ENCODE assay signal across 8 mouse cellular contexts in genomic region chr1:74361812-74362211, GRCm38 (mm10). TPM values are rescaled to one million over a fixed set of nuclear protein-coding genes. Genes with fewer than 3 reads are reported as not detected.
DNase-seq lines count a peak whose midpoint lies in the region; ATAC-seq and TF ChIP-seq lines count a peak whose summit lies in the region.

TSS of gene Catip (plus strand) at chr1:74362108.

- peaks cover 47% of the 10 kb centered on the region for H3K4me1 ChIP-seq in E14TG2a.4 (replicated peaks; ENCODE audit: low read depth, low read length)
- 0 out of 2 replicates have a peak, but pooled peaks cover 2% of the 10 kb centered on the region for H3K4me1 ChIP-seq in heart, embryonic 11.5 days (ENCODE audit: control insufficient read depth, insufficient read depth, low read length)
- no peaks in the 10 kb centered on the region for H3K4me1 ChIP-seq in kidney, embryonic 14.5 days (ENCODE audit: control insufficient read depth, insufficient read depth, low read length)
- peaks cover 16% of the 10 kb centered on the region for H3K4me1 ChIP-seq in limb, embryonic 12.5 days (replicated peaks)
- H3K4me1 ChIP-seq in midbrain, postnatal 0 days (ENCODE audit: insufficient read depth, low read length): no peaks in the 10 kb centered on the region
- no peaks in the 10 kb centered on the region for H3K4me1 ChIP-seq in stomach, embryonic 15.5 days

- no peak within 1 kb of the TSS for H3K27ac ChIP-seq in heart, embryonic 11.5 days (ENCODE audit: low read depth, low read length)
- no peak within 1 kb of the TSS for H3K27ac ChIP-seq in kidney, embryonic 14.5 days (ENCODE audit: low read depth, low read length)
- peak within 1 kb of the TSS; percentile 77 for H3K27ac ChIP-seq in limb, embryonic 12.5 days
- H3K27ac ChIP-seq in midbrain, postnatal 0 days (ENCODE audit: low read depth, low read length): no peak within 1 kb of the TSS
- no peak within 1 kb of the TSS for H3K27ac ChIP-seq in stomach, embryonic 15.5 days

- peak within 1 kb of the TSS; percentile 23 for H3K4me3 ChIP-seq in E14TG2a.4 (replicated peaks; ENCODE audit: low read length)
- no peak within 1 kb of the TSS for H3K4me3 ChIP-seq in heart, embryonic 11.5 days (ENCODE audit: low read depth, low read length)
- H3K4me3 ChIP-seq in kidney, embryonic 14.5 days (ENCODE audit: low read length): no peak within 1 kb of the TSS
- H3K4me3 ChIP-seq in limb, embryonic 12.5 days (replicated peaks): peak within 1 kb of the TSS; percentile 7; the same call in 1 of the 2 replicates
- no peak within 1 kb of the TSS for H3K4me3 ChIP-seq in midbrain, postnatal 0 days (ENCODE audit: low read depth, low read length)
- H3K4me3 ChIP-seq in stomach, embryonic 15.5 days (replicated peaks): no peak within 1 kb of the TSS

- 8% methylated on average over 2 of the region's 2 CpGs for WGBS in heart, embryonic 11.5 days (ENCODE audit: insufficient replicate concordance)
- 0% methylated on average over 2 of the region's 2 CpGs for WGBS in kidney, embryonic 14.5 days
- WGBS in limb, embryonic 12.5 days: 0% methylated on average over 2 of the region's 2 CpGs
- WGBS in midbrain, postnatal 0 days: 3% methylated on average over 2 of the region's 2 CpGs
- 0% methylated on average over 2 of the region's 2 CpGs for WGBS in stomach, embryonic 15.5 days

- no peaks in the 10 kb centered on the region for H3K9me3 ChIP-seq in E14TG2a.4 (ENCODE audit: low read length)
- H3K9me3 ChIP-seq in heart, embryonic 11.5 days (replicated peaks; ENCODE audit: control insufficient read depth, low read length): no peaks in the 10 kb centered on the region
- H3K9me3 ChIP-seq in kidney, embryonic 14.5 days (ENCODE audit: control insufficient read depth, low read length): no peaks in the 10 kb centered on the region
- H3K9me3 ChIP-seq in limb, embryonic 12.5 days: no peaks in the 10 kb centered on the region
- H3K9me3 ChIP-seq in midbrain, postnatal 0 days (ENCODE audit: low read length): no peaks in the 10 kb centered on the region
- H3K9me3 ChIP-seq in stomach, embryonic 15.5 days: no peaks in the 10 kb centered on the region

- no peak for TF ChIP-seq POLR2A in brain, embryonic 14.5 days (IDR thresholded peaks at IDR 0.05; ENCODE audit: borderline replicate concordance, extremely low read depth, insufficient read depth, insufficient read length, poor library complexity, severe bottlenecking)

- 0 out of 2 replicates have a peak within 1 kb of the TSS, but pooled peaks have one; percentile 1 for H3K4me2 ChIP-seq in heart, embryonic 11.5 days
- H3K4me2 ChIP-seq in kidney, embryonic 14.5 days (replicated peaks; ENCODE audit: low read depth, low read length): no peak within 1 kb of the TSS
- H3K4me2 ChIP-seq in limb, embryonic 12.5 days: peak within 1 kb of the TSS; percentile 38
- no peak within 1 kb of the TSS for H3K4me2 ChIP-seq in midbrain, postnatal 0 days (ENCODE audit: low read depth, low read length, poor library complexity, severe bottlenecking)
- H3K4me2 ChIP-seq in stomach, embryonic 15.5 days: no peak within 1 kb of the TSS

- peak; percentile 46; the same call in 1 of the 2 replicates for ATAC-seq in erythroblast, adult 5-6 weeks (replicated peaks; ENCODE audit: low FRiP score, poor library complexity, severe bottlenecking)
- ATAC-seq in heart, embryonic 11.5 days (replicated peaks; ENCODE audit: insufficient number of reproducible peaks, low FRiP score, low TSS enrichment): no peak; the same call in 1 of the 2 replicates
- peak; percentile 81 for ATAC-seq in kidney, embryonic 14.5 days (ENCODE audit: low FRiP score, low TSS enrichment)
- peak; percentile 85 for ATAC-seq in limb, embryonic 12.5 days (ENCODE audit: insufficient number of reproducible peaks, insufficient read depth, low FRiP score, low TSS enrichment, low read depth)
- peak; percentile 85 for ATAC-seq in midbrain, postnatal 0 days (ENCODE audit: low FRiP score)
- ATAC-seq in stomach, embryonic 15.5 days (ENCODE audit: insufficient read depth, low FRiP score, low read depth): peak; percentile 21; the same call in 1 of the 2 replicates

- TF ChIP-seq CTCF in E14TG2a.4 (conservative IDR thresholded peaks at IDR 0.05; ENCODE audit: low read length): peak; percentile 84
- peak; percentile 84 for TF ChIP-seq CTCF in brain, embryonic 14.5 days (IDR thresholded peaks at IDR 0.05; ENCODE audit: borderline replicate concordance, extremely low read depth, insufficient read depth, insufficient read length)
- peak; percentile 90 for TF ChIP-seq CTCF in midbrain, postnatal 0 days (IDR thresholded peaks at IDR 0.05)

- peaks cover 9% of the 10 kb centered on the region for H3K27me3 ChIP-seq in E14TG2a.4 (ENCODE audit: insufficient read depth, low read length)
- no peaks in the 10 kb centered on the region for H3K27me3 ChIP-seq in heart, embryonic 11.5 days (ENCODE audit: control insufficient read depth, insufficient read depth, low read length)
- no peaks in the 10 kb centered on the region for H3K27me3 ChIP-seq in kidney, embryonic 14.5 days (ENCODE audit: control insufficient read depth, insufficient read depth, low read length)
- H3K27me3 ChIP-seq in limb, embryonic 12.5 days: no peaks in the 10 kb centered on the region
- H3K27me3 ChIP-seq in midbrain, postnatal 0 days (ENCODE audit: insufficient read depth, low read length): no peaks in the 10 kb centered on the region; the same call in 1 of the 2 replicates
- H3K27me3 ChIP-seq in stomach, embryonic 15.5 days (replicated peaks): no peaks in the 10 kb centered on the region

- DNase-seq in brain, embryonic 14.5 days (ENCODE audit: low read depth): peak; percentile 95
- peak; percentile 94 for DNase-seq in midbrain, postnatal 0 days (ENCODE audit: low spot score)

- H3K9ac ChIP-seq in heart, embryonic 11.5 days (ENCODE audit: low read depth, low read length): no peak within 1 kb of the TSS
- 0 out of 2 replicates have a peak within 1 kb of the TSS, but pooled peaks have one; percentile 13 for H3K9ac ChIP-seq in kidney, embryonic 14.5 days (ENCODE audit: low read depth, low read length)
- H3K9ac ChIP-seq in limb, embryonic 12.5 days (replicated peaks): peak within 1 kb of the TSS; percentile 23; the same call in 1 of the 2 replicates
- H3K9ac ChIP-seq in midbrain, postnatal 0 days (replicated peaks; ENCODE audit: low read length, poor library complexity, severe bottlenecking): no peak within 1 kb of the TSS
- no peak within 1 kb of the TSS for H3K9ac ChIP-seq in stomach, embryonic 15.5 days

- H3K36me3 ChIP-seq in E14TG2a.4 (ENCODE audit: insufficient read depth, low read length): no peaks in the 10 kb centered on the region
- H3K36me3 ChIP-seq in heart, embryonic 11.5 days (ENCODE audit: control insufficient read depth, insufficient read depth, low read length): no peaks in the 10 kb centered on the region
- no peaks in the 10 kb centered on the region for H3K36me3 ChIP-seq in kidney, embryonic 14.5 days (ENCODE audit: control insufficient read depth, insufficient read depth, low read length)
- no peaks in the 10 kb centered on the region for H3K36me3 ChIP-seq in limb, embryonic 12.5 days
- H3K36me3 ChIP-seq in midbrain, postnatal 0 days (ENCODE audit: insufficient read depth, low read length): no peaks in the 10 kb centered on the region
- no peaks in the 10 kb centered on the region for H3K36me3 ChIP-seq in stomach, embryonic 15.5 days

RNA-seq across cellular contexts. Expression of gene Catip, which starts in this region (rescaled TPM):
- polyA plus RNA-seq in brain, embryonic 14.5 days (2012; rRNA removed): 1.0 and 3.1 TPM in 2 replicates
- total RNA-seq in erythroblast, adult 5-6 weeks (2015; ENCODE audit: low replicate concordance): not detected in 2 replicates
- not detected in 2 replicates for total RNA-seq in erythroblast, adult 5-6 weeks (2017; ENCODE audit: low replicate concordance)
- polyA plus RNA-seq in heart, embryonic 11.5 days (2014; fragmentation: Nextera tagmentation; extraction: Ambion mirVana): 0.17 and 0.59 TPM in 2 replicates
- 0.44 and 0.79 TPM in 2 replicates for polyA plus RNA-seq in kidney, embryonic 14.5 days (2014; fragmentation: Nextera tagmentation; extraction: Ambion mirVana)
- 1.5 and 1.6 TPM in 2 replicates for polyA plus RNA-seq in limb, embryonic 12.5 days (2016; fragmentation: Nextera tagmentation; extraction: Ambion mirVana)
- 2.7 and 4.0 TPM in 2 replicates for total RNA-seq in midbrain, postnatal 0 days (2014; rRNA removed)
- polyA plus RNA-seq in midbrain, postnatal 0 days (2015; fragmentation: Nextera tagmentation; extraction: Ambion mirVana): 1.6 and 2.4 TPM in 2 replicates
- 0.53 and 0.55 TPM in 2 replicates for polyA plus RNA-seq in stomach, embryonic 15.5 days (2015; fragmentation: Nextera tagmentation; extraction: Ambion mirVana)

Comparison
In these comparisons a context has a peak if more than half of its experiments do, and no peak if none do; other contexts are left out.
1. Peak in ATAC-seq in erythroblast, adult 5-6 weeks; RNA of the gene not detected or under 1 TPM.
2. Peak in ATAC-seq and H3K9ac ChIP-seq in kidney, embryonic 14.5 days; RNA of the gene not detected or under 1 TPM.
3. Peak in ATAC-seq in stomach, embryonic 15.5 days; RNA of the gene not detected or under 1 TPM.
4. H3K4me3 ChIP-seq: peak in E14TG2a.4 (single experiment) and limb, embryonic 12.5 days (single experiment); none in heart, embryonic 11.5 days (single experiment), kidney, embryonic 14.5 days (single experiment), midbrain, postnatal 0 days (single experiment) and stomach, embryonic 15.5 days (single experiment).
5. H3K4me2 ChIP-seq: peak in heart, embryonic 11.5 days (single experiment) and limb, embryonic 12.5 days (single experiment); none in kidney, embryonic 14.5 days (single experiment), midbrain, postnatal 0 days (single experiment) and stomach, embryonic 15.5 days (single experiment).
6. Peak in every context shown above with its lines, with median percentiles within 50 percentile points of each other: CTCF ChIP-seq.